Mouse (Mus musculus) lung, adult 2 months (tissue): ENCODE data around the gene Ppm1h.

Experiments used
- CTCF ChIP-seq: fragments of 200-500 bp; IDR thresholded peaks from 2 replicates; pipeline ENCODE4 v1.5.1; 2011; ENCODE audit warnings: mild to moderate bottlenecking, low read length, control low read depth; ENCODE audit not compliant: insufficient read depth
- POLR2A ChIP-seq: fragments of 200-500 bp; IDR thresholded peaks from 2 replicates; pipeline ENCODE4 v1.6.1; 2011; ENCODE audit warnings: low read depth, mild to moderate bottlenecking, control low read depth, low read length, borderline replicate concordance; ENCODE audit errors: extremely low read depth

GRCm38 (mm10) chr10:122918754-122919153, 240.2 kb downstream of the Ppm1h start:
- no peak for TF ChIP-seq CTCF
- no peak for TF ChIP-seq POLR2A
